Mouse (Mus musculus) limb, embryonic 11.5 days (tissue): ENCODE measurements at regions not wholly inside any gene's neighbourhood (a gene's known extent, or its start where the extent isn't known, plus 50 kb on each side); places are given as distances from the start of the nearest gene placed in this dataset.

Experiments
- ATAC-seq: fragments of 200-750 bp; cut with Nextera tagmentation; 2 replicates; pipeline ENCODE4 v1.8.0; 2017; ENCODE audit warnings: low read depth; ENCODE audit not compliant: insufficient number of reproducible peaks, low FRiP score, low TSS enrichment
- DNase-seq: peaks from one replicate; pipeline ENCODE4 v3.0.0-alpha.2; 2015; ENCODE audit warnings: low spot score
- H3K27ac ChIP-seq: fragments of 300-500 bp; sonication (generic); replicated peaks from 2 replicates; pipeline ENCODE4 v1.5.1; 2014; ENCODE audit warnings: low read depth, mild to moderate bottlenecking, low read length
- H3K27me3 ChIP-seq: fragments of 300-500 bp; sonication (generic); 2 replicates; pipeline ENCODE4 v1.6.1; 2014; ENCODE audit warnings: mild to moderate bottlenecking, low read length, mixed read lengths; ENCODE audit not compliant: control insufficient read depth, insufficient read depth
- H3K36me3 ChIP-seq: fragments of 300-500 bp; sonication (generic); 2 replicates; pipeline ENCODE4 v1.6.1; 2014; ENCODE audit warnings: mild to moderate bottlenecking, low read length, moderate library complexity, mixed read lengths; ENCODE audit not compliant: control insufficient read depth, insufficient read depth
- H3K4me1 ChIP-seq: fragments of 300-500 bp; sonication (generic); 2 replicates; pipeline ENCODE4 v1.6.1; 2014; ENCODE audit warnings: low read length, mixed read lengths; ENCODE audit not compliant: control insufficient read depth, insufficient read depth
- H3K4me2 ChIP-seq: fragments of 300-500 bp; sonication (generic); 2 replicates; pipeline ENCODE4 v1.6.1; 2014; ENCODE audit warnings: low read depth, mild to moderate bottlenecking, moderate library complexity; ENCODE audit not compliant: severe bottlenecking
- H3K4me3 ChIP-seq: fragments of 300-500 bp; sonication (generic); 2 replicates; pipeline ENCODE4 v1.5.1; 2014; ENCODE audit warnings: low read depth, low read length
- H3K9ac ChIP-seq: fragments of 300-500 bp; sonication (generic); 2 replicates; pipeline ENCODE4 v1.6.1; 2014; ENCODE audit warnings: mild to moderate bottlenecking, low read length
- H3K9me3 ChIP-seq: fragments of 300-500 bp; sonication (generic); 2 replicates; pipeline ENCODE4 v1.6.1; 2016; ENCODE audit warnings: low read length; ENCODE audit not compliant: control insufficient read depth
- WGBS: fragments of 180-500 bp; shearing (Covaris S2); extraction: QIAGEN DNeasy Blood & Tissue Kit; methylation state at CpG from one replicate; pipeline ENCODE4 v1.1.7; 2014; 5-methylcytosine and 5-hydroxymethylcytosine counted together

DNA sequence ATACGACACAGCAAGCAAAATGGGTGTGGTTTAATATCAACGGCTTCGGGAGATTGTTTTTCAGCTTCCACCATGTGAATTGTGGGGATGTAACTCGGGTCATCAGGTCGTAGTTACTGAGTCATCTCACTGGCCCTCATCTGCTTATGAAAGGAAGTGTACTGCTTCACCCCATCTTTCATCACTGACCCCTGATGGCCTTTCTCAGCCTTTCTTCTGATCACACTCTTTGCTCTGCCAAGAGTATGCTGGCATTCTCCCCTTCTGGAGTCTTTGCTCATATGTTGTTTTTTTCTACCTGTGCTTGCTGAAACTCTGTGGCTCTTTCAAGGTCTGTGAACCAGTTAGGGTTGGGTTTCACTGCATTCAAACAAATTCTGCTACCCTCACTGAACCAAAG, 50.6 kb upstream of the Tgm3 start:
- Histone ChIP-seq H3K4me3 (no peak overlapping the region), H3K27me3 (no peaks in the 10 kb centered on the region), H3K9ac (no peak overlapping the region), H3K9me3 (no peaks in the 10 kb centered on the region), H3K36me3 (no peaks in the 10 kb centered on the region), H3K27ac (no peak overlapping the region), H3K4me2 (no peak overlapping the region), H3K4me1 (no peaks in the 10 kb centered on the region)
- ATAC-seq (no peak), DNase-seq (no peak)
- 78% methylated on average over 5 of the region's 5 CpGs for WGBS
